Mouse (Mus musculus): ENCODE measurements around the gene Klhl29.

GRCm38 (mm10) chr12:5334956-5335355, 40.5 kb downstream of the Klhl29 start:
- TF ChIP-seq CEBPB (IDR thresholded peaks at IDR 0.05; ENCODE audit: low read depth) (no peak), CTCF (IDR thresholded peaks at IDR 0.05; ENCODE audit: control insufficient read depth, insufficient read depth, insufficient read length) (no peak), MAX (IDR thresholded peaks at IDR 0.05) (no peak), USF1 (IDR thresholded peaks at IDR 0.05; ENCODE audit: low read depth) (no peak), FOSL1 (IDR thresholded peaks at IDR 0.05; ENCODE audit: insufficient read depth, low read length, poor library complexity, severe bottlenecking) (no peak), MYOG (IDR thresholded peaks at IDR 0.05; ENCODE audit: control insufficient read depth, extremely low read depth, insufficient read length) (no peak), MYOD1 (IDR thresholded peaks at IDR 0.05; ENCODE audit: control insufficient read depth, insufficient read length, low read depth) (no peak)

Measured in C2C12 (cell line).